Mouse (Mus musculus) right cerebral cortex, postnatal 14 days (tissue): ENCODE measurements around the gene Kcnk18.

Source experiments
- DNase-seq: peaks from one replicate; pipeline ENCODE4 v3.0.0; 2022

Gene Kcnk18

GRCm38 (mm10) chr19:59218991-59219390 is at the start of gene Kcnk18:
TSS of gene Kcnk18 (plus strand) at chr19:59219214.
- no peak for DNase-seq

DNA sequence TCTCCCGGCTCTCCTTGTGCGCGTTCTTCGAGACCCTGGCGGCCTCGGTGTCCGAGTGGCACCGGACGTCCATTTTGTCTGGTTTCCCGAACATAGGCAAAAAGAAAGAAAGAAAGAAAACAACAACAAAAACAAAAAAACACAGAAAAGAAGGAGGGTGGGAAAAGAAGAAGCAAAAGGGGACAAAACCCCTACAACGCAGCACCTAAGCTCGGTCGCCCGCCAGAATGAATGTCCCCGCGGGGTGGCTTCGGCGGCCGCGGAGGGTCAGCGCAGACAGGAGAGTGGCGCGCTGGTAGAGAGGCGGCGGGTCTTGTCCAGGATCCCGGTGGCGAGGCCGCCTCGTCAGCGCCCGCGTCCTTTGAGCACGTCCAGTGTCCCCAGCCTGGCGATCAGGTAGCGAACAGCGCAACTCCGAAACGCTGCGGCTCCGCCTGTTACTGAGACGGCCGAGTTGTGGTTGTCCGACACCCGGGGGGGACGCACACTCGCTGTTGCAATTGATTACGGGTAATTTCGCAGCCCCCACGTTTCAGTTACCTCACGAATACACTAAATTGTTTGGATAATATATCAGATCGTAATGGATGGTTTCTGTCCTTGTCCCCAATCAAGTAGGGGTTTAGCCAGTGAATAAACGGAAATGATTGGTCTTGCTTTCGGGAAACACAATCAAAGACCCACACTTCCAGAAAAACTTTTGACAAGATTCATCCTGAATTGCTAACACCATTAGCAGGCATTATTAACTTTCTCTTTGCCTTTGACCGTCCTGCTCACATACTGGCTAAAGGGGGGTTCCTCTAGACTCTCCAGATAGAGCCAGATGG is 48.9 kb upstream of the Kcnk18 start, which contains the start of gene Vax1:
TSS of gene Vax1 (minus strand) at position 121 of the 830 bp plus-strand sequence.
- DNase-seq, result no peak

DNA sequence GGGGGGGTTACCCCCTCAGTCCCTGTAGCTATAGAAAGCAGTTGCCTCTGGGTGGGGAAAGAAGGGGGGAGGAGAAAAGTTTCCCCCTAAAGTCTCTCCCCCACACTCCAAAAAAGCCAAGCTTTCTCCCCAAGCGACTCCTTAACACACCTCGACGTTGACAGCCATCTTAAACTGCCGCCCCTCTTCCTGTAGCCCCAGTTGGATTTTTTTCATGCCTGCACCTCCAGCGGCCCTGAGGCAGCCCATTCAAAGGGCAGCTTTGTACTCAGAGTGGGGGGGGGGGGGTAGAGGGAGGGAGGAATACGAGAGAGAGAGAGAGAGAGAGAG is 48.3 kb upstream of the Kcnk18 start:
- DNase-seq, result no peak

- DNase-seq, result no peak
Measured at GRCm38 (mm10) chr19:59171151-59171870, 47.7 kb upstream of the Kcnk18 start.

DNA sequence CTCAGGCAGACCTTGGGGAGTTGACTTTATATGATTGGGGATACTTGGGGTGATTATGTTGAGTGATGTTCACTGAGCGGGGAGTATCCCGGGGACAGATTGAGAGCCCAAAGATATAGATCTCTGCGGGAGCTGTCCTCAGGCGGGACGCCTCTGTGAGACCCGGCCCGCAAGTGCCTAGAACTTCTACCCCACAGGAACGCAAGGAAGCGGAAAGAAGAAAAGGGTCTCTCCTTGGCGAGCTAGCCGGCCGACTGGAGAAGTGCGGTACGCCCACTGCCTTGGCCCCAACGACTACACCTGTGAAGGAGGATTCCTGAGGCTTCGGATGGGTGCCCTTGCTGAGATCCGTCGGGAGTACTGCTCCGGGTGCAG is 47.2 kb upstream of the Kcnk18 start:
- no peak for DNase-seq

- no peak for DNase-seq
Measured at GRCm38 (mm10) chr19:59172781-59173180, 46.2 kb upstream of the Kcnk18 start.

- no peak for DNase-seq
Measured at GRCm38 (mm10) chr19:59173341-59174015, 45.5 kb upstream of the Kcnk18 start.

DNA sequence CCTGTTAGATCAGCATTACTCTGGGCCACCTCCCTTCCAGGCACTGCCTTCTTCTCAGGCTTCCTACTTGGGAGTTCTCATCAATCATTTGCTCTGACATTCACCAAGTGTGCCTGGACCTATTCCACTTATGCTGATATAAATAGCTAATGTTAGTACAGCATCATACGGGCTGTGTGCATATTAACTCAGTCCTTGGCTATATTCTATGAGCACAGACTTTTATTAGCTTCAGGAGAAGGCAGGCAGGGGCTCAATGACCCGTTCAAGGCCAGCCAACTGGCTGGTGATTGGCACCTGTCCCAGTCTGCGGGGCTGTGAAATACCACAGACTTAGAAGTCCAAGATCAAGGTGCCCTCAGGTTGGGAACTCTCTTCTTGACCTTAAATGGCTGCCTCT is 35.0 kb upstream of the Kcnk18 start:
- DNase-seq, result no peak

GRCm38 (mm10) chr19:59188981-59189380 is 30.0 kb upstream of the Kcnk18 start:
- no peak for DNase-seq

GRCm38 (mm10) chr19:59190431-59191122 is 28.4 kb upstream of the Kcnk18 start:
- no peak for DNase-seq

- no peak for DNase-seq
Measured at GRCm38 (mm10) chr19:59191123-59191505, 27.9 kb upstream of the Kcnk18 start.

- no peak for DNase-seq
Measured at GRCm38 (mm10) chr19:59192491-59192890, 26.5 kb upstream of the Kcnk18 start.

DNA sequence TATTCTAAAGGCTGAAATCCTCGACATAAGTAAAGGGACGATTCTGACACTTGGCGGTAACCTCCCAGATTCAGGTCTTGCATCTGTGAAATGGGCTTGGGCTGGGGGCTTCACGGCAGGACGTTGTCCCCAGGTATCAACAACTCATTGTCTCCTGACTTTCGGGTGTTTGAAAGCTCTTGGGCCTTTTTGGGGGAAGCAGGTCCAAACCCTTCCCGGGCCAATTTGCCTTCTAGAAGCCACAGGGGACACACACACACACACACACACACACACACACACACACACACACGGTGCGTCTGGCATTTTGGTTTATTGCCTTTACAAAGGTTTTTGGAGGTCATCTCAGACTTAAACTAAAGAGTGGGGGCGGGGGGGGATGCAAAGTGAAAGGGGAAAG is 25.6 kb upstream of the Kcnk18 start:
- DNase-seq, result no peak

- no peak for DNase-seq
Measured at GRCm38 (mm10) chr19:59193986-59194820, 24.8 kb upstream of the Kcnk18 start.

DNA sequence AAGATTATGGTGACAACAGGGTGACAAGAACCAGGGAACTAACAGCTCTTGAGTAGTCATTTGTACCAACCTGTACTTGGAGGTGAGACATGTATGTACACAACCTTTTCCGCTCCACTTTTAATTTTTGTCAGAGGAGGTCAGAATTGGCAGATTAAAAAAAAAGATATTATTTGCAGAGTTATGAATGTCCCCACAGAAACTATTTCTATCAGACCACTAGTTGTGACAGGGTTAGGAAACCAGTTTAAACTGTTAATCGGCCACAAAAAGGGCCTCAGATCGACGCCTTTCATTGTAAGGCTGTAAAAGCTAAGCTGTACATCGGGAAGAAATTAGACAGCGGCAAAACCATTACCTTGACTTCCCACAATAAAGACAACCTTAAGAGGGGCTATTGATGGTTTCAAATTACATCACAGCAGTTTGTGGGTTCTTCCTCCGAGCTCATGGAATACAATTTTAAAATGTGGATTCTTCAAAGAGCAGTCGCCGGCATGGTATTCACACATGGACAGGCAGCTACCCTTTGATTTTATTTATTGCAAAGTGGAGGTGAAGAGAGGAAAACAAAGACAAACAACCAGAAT is 23.7 kb upstream of the Kcnk18 start:
- DNase-seq, result no peak

- DNase-seq, result peak; percentile 67
Measured at GRCm38 (mm10) chr19:59196111-59196666, 22.8 kb upstream of the Kcnk18 start.

GRCm38 (mm10) chr19:59198161-59198560 is 20.9 kb upstream of the Kcnk18 start:
- DNase-seq, result peak; percentile 40

DNA sequence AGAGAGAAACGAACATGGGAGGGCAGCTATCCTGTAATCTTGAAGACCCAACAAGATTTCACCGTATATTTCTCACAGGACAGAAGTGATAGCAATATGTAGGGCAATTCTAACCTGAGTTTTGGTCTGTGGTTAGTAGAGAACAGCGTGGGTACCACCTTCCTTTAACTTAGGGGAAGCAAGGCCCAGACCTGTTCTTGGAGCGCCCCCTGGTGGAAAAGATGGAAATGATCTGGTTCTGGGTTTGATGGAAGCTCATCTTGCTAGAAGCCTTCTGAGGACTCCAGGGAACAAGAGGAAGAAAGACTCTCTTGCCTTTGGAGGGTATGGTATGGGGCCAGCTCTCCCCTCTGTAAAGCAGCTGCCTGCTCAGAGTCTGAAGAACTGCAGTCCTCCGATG is 10.5 kb upstream of the Kcnk18 start:
- peak; percentile 80 for DNase-seq

GRCm38 (mm10) chr19:59208986-59209385 is 10.0 kb upstream of the Kcnk18 start:
- no peak for DNase-seq

DNA sequence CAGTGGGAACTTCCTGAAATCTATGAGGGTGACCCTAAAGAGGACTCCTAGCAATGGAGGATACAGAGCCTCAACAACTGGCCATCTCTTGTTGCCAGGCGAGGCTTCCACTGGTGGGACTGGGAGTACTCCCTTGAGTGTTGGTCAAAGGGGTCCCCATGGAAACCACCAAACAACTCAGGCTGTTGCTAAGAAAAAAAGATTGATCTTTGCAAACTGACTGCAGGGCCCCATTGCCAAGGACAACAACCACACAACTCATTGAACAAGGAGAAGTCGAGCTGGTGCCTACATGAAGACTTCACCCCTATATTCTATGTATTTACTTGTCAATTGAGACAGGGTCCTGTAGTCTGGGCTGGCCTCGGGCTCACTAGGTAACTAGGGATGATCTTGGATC is 2.1 kb upstream of the Kcnk18 start:
- DNase-seq, result no peak

- DNase-seq, result no peak
Measured at GRCm38 (mm10) chr19:59221131-59221530, 2.1 kb downstream of the Kcnk18 start.

- DNase-seq, result no peak
Measured at GRCm38 (mm10) chr19:59228376-59228775, 9.4 kb downstream of the Kcnk18 start.
